Mouse (Mus musculus) stomach, postnatal 0 days (tissue): ENCODE measurements around the gene Gnai2.

ENCODE experiments used
- CTCF ChIP-seq: IDR thresholded peaks from 2 replicates; pipeline ENCODE4 v1.5.1; 2016; ENCODE audit warnings: antibody characterized with exemption, low read depth, mild to moderate bottlenecking, moderate library complexity
- EP300 ChIP-seq: optimal IDR thresholded peaks from 2 replicates; pipeline ENCODE3; 2016; ENCODE audit warnings: antibody characterized with exemption

GRCm38 (mm10) chr9:107582509-107583062 lies 52.6 kb downstream of the Gnai2 start:
- TF ChIP-seq CTCF (no peak), EP300 (no peak)
